Mouse (Mus musculus): ENCODE data around the gene Pfdn4.

DNA sequence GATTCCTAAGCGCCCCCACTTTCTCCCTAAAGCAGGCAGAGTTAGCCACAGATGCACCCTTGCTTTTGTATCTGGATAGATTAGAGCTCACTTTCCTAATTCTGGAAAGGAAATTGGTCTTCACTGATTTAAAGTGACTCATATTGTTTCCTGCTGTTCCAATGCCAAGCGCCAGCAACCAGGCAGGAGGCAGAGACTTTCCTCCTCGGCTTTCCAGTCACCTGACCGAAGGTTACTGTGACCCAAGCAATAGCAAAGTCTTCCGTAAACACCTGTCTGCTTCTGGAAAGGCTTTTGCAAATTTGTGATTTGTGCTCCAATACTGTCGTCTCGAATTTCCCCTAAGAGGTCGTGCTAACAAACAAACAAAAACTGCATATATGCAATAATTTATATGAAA is 1.8 kb downstream of the Pfdn4 start:
- TF ChIP-seq EP300 (IDR thresholded peaks at IDR 0.05; ENCODE audit: low read depth in 1 of 2, low read length in 2 of 2) (no peak), MAX (IDR thresholded peaks at IDR 0.05; ENCODE audit: low read length) (no peak), CTCF (IDR thresholded peaks at IDR 0.05 in 2 of 3, conservative IDR thresholded peaks at IDR 0.05 in 1 of 3; ENCODE audit: control insufficient read depth in 1 of 3, insufficient read depth in 1 of 3, low read depth in 2 of 3, low read length in 3 of 3, poor library complexity in 1 of 3, severe bottlenecking in 1 of 3) (no peak), POLR2A (IDR thresholded peaks at IDR 0.05; ENCODE audit: control insufficient read depth in 1 of 2, insufficient read depth in 1 of 2, low read depth in 1 of 2, low read length in 2 of 2, poor library complexity in 1 of 2) (no peak), MXI1 (IDR thresholded peaks at IDR 0.05; ENCODE audit: low read depth, low read length) (no peak), ZNF384 (IDR thresholded peaks at IDR 0.05; ENCODE audit: low read depth, low read length) (no peak), RAD21 (IDR thresholded peaks at IDR 0.05; ENCODE audit: low read depth, low read length) (no peak), SMC3 (IDR thresholded peaks at IDR 0.05; ENCODE audit: low read depth, low read length) (no peak), KAT2A (conservative IDR thresholded peaks at IDR 0.05; ENCODE audit: low read depth, low read length) (no peak), USF1 (IDR thresholded peaks at IDR 0.05; ENCODE audit: low read depth, low read length) (no peak), GATA1 (IDR thresholded peaks at IDR 0.05; ENCODE audit: low read depth, low read length) (no peak)

All from MEL (cell line).